Mouse (Mus musculus) stomach, embryonic 14.5 days (tissue): ENCODE measurements at regions not wholly inside any gene's neighbourhood (a gene's known extent, or its start where the extent isn't known, plus 50 kb on each side); places are given as distances from the start of the nearest gene placed in this dataset. TPM values are rescaled to one million over a fixed set of nuclear protein-coding genes. Genes with fewer than 3 reads are reported as not detected.

Experiments used
- ATAC-seq: fragments of 200-750 bp; cut with Nextera tagmentation; 2 replicates; pipeline ENCODE4 v1.8.0; 2017; ENCODE audit warnings: low read depth, moderate TSS enrichment; ENCODE audit not compliant: insufficient number of reproducible peaks, insufficient read depth, low FRiP score
- H3K27ac ChIP-seq: fragments of 300-500 bp; sonication (generic); 2 replicates; pipeline ENCODE4 v1.5.1; 2014; ENCODE audit warnings: mild to moderate bottlenecking, low read length, moderate library complexity, mixed read lengths
- H3K27me3 ChIP-seq: fragments of 300-500 bp; sonication (generic); 2 replicates; pipeline ENCODE4 v1.6.1; 2014; ENCODE audit warnings: low read length, control low read depth, mixed read lengths; ENCODE audit not compliant: control insufficient read depth, insufficient read depth
- H3K36me3 ChIP-seq: fragments of 300-500 bp; sonication (generic); 2 replicates; pipeline ENCODE4 v1.6.1; 2014; ENCODE audit warnings: mild to moderate bottlenecking, control low read depth, low read length, moderate library complexity, mixed read lengths; ENCODE audit not compliant: control insufficient read depth, insufficient read depth
- H3K4me1 ChIP-seq: fragments of 300-500 bp; sonication (generic); 2 replicates; pipeline ENCODE4 v1.6.1; 2014; ENCODE audit warnings: low read length, control low read depth, mixed read lengths; ENCODE audit not compliant: control insufficient read depth, insufficient read depth
- H3K4me2 ChIP-seq: fragments of 300-500 bp; sonication (generic); replicated peaks from 2 replicates; pipeline ENCODE4 v1.6.1; 2014; ENCODE audit warnings: low read depth, low read length, control low read depth
- H3K4me3 ChIP-seq: fragments of 300-500 bp; sonication (generic); 2 replicates; pipeline ENCODE4 v1.5.1; 2014; ENCODE audit warnings: low read depth, low read length, control low read depth
- H3K9ac ChIP-seq: fragments of 300-500 bp; sonication (generic); replicated peaks from 2 replicates; pipeline ENCODE4 v1.6.1; 2014; ENCODE audit warnings: low read depth, mild to moderate bottlenecking, control low read depth, low read length, moderate library complexity, mixed read lengths
- H3K9me3 ChIP-seq: fragments of 300-500 bp; sonication (generic); 2 replicates; pipeline ENCODE4 v1.6.1; 2016; ENCODE audit warnings: low read depth, low read length, control low read depth; ENCODE audit not compliant: control insufficient read depth
- WGBS: fragments of 180-500 bp; shearing (Covaris S2); extraction: QIAGEN DNeasy Blood & Tissue Kit; methylation state at CpG from one replicate; pipeline ENCODE4 v1.1.7; 2014; 5-methylcytosine and 5-hydroxymethylcytosine counted together
- microRNA-seq: library from miRNA; unstranded; fragments of <30 nt; microRNA quantifications from one replicate; pipeline ENCODE4, GENCODE M21; 2016

- Histone ChIP-seq H3K36me3 (no peaks in the 10 kb centered on the region), H3K4me1 (no peaks in the 10 kb centered on the region), H3K4me3 (no peak overlapping the region), H3K27me3 (no peaks in the 10 kb centered on the region), H3K9ac (no peak overlapping the region), H3K27ac (no peak overlapping the region), H3K9me3 (no peaks in the 10 kb centered on the region), H3K4me2 (no peak overlapping the region)
- no peak for ATAC-seq
- 66% methylated on average over 4 of the region's 4 CpGs for WGBS
Observed at GRCm38 (mm10) chr3:17865112-17865511, 83.1 kb upstream of the Cypt12 start.

GRCm38 (mm10) chr3:17870895-17871482 is 77.2 kb upstream of the Cypt12 start:
- H3K4me2 ChIP-seq, result no peak overlapping the region
- no peak for ATAC-seq
- H3K27ac ChIP-seq, result no peak overlapping the region
- no peak overlapping the region for H3K9ac ChIP-seq
- WGBS, result 49% methylated on average over 4 of the region's 4 CpGs
- H3K9me3 ChIP-seq, result no peaks in the 10 kb centered on the region
- no peaks in the 10 kb centered on the region for H3K4me1 ChIP-seq
- H3K27me3 ChIP-seq, result no peaks in the 10 kb centered on the region
- no peak overlapping the region for H3K4me3 ChIP-seq
- H3K36me3 ChIP-seq, result no peaks in the 10 kb centered on the region

GRCm38 (mm10) chr3:17895869-17896268 is 52.3 kb upstream of the Cypt12 start:
- H3K36me3 ChIP-seq, result no peaks in the 10 kb centered on the region
- H3K27me3 ChIP-seq, result no peaks in the 10 kb centered on the region
- no peak overlapping the region for H3K4me2 ChIP-seq
- no peak overlapping the region for H3K9ac ChIP-seq
- H3K9me3 ChIP-seq, result no peaks in the 10 kb centered on the region
- no peak overlapping the region for H3K4me3 ChIP-seq
- no peak for ATAC-seq
- H3K27ac ChIP-seq, result no peak overlapping the region
- 44% methylated on average over 2 of the region's 2 CpGs for WGBS
- H3K4me1 ChIP-seq, result no peaks in the 10 kb centered on the region

- ATAC-seq, result no peak
- Histone ChIP-seq H3K9me3 (no peaks in the 10 kb centered on the region), H3K9ac (no peak overlapping the region), H3K36me3 (no peaks in the 10 kb centered on the region), H3K4me1 (no peaks in the 10 kb centered on the region), H3K4me3 (no peak overlapping the region), H3K27ac (no peak overlapping the region), H3K27me3 (no peaks in the 10 kb centered on the region), H3K4me2 (no peak overlapping the region)
- WGBS, result 80% methylated on average over 4 of the region's 4 CpGs
Observed at GRCm38 (mm10) chr3:17896756-17897155, 51.5 kb upstream of the Cypt12 start.

Small RNA genes in the stretch of these regions (microRNA-seq; reads per million reads assigned to microRNA genes)
- gene Mir124a-2, result not detected
